24 mouse cellular contexts compared by ENCODE assay signal in the genomic region with DNA sequence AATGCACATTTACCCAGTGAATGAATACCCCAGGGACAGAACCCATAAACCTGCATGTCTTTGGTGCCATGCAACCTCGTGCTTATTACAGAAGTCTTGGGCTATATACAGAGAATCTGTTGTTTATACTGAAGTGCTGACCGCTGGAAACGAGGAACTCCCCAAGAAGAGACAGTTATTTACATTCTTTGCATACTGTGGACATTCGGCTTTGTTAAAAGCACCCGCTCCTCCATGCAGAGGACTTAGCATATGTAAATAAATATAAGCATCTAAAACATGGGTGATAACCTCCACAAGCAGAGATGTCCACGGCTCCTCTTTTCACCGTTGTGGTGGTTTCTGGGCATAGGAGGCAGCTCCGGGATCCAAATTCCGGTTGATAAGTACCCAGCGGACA.
"Had no signal": no experiment of that assay in that cellular context is flagged by ENCODE, and none has a peak within 500 bp of the region (broad histone marks: within the 10 kb centered on the region; RNA-seq: fewer than 3 reads in every experiment).

No protein-coding gene starts in this region.

- H3K27ac ChIP-seq: gastrocnemius, adult 2 months; heart, embryonic 10.5 days; hindbrain, embryonic 10.5 days; hindbrain, embryonic 12.5 days; hindbrain, embryonic 14.5 days; layer of hippocampus, adult 2 months; left cerebral cortex, adult 2 months; limb, embryonic 10.5 days; limb, embryonic 12.5 days had no signal

- H3K4me1 ChIP-seq: heart, embryonic 10.5 days; heart, embryonic 12.5 days; limb, embryonic 12.5 days had no signal

- H3K4me3 ChIP-seq: gastrocnemius, adult 2 months; heart, embryonic 10.5 days; heart, embryonic 12.5 days; hindbrain, embryonic 10.5 days; hindbrain, embryonic 12.5 days; layer of hippocampus, adult 2 months; left cerebral cortex, adult 2 months; limb, embryonic 10.5 days; limb, embryonic 12.5 days had no signal

- DNase-seq: gastrocnemius, adult 2 months; gastrocnemius, postnatal 10 days; gastrocnemius, postnatal 25 days; heart, postnatal 10 days; heart, postnatal 4 days; kidney, adult 18-20 months; kidney, adult 8-10 months; kidney, postnatal 10 days; kidney, postnatal 25 days; kidney, postnatal 4 days; liver had no signal

- ATAC-seq: forebrain, embryonic 16.5 days; hindbrain, embryonic 16.5 days; inflammation-experienced regulatory T-cells, adult 6 months; intestine, postnatal 0 days had no signal

- H3K4me2 ChIP-seq: heart, embryonic 12.5 days; hindbrain, embryonic 12.5 days; hindbrain, embryonic 14.5 days; limb, embryonic 12.5 days had no signal

- H3K9me3 ChIP-seq: heart, embryonic 10.5 days; heart, embryonic 12.5 days; hindbrain, embryonic 10.5 days; hindbrain, embryonic 12.5 days; limb, embryonic 10.5 days; limb, embryonic 12.5 days had no signal

- H3K9ac ChIP-seq: heart, embryonic 12.5 days; hindbrain, embryonic 12.5 days; hindbrain, embryonic 14.5 days; limb, embryonic 12.5 days had no signal

- H3K36me3 ChIP-seq: heart, embryonic 10.5 days; heart, embryonic 12.5 days; hindbrain, embryonic 10.5 days; hindbrain, embryonic 12.5 days; limb, embryonic 10.5 days; limb, embryonic 12.5 days had no signal

- H3K27me3 ChIP-seq: heart, embryonic 12.5 days; hindbrain, embryonic 12.5 days; limb, embryonic 12.5 days had no signal
